Mouse (Mus musculus) brain, embryonic 14.5 days (tissue): ENCODE data around the gene Arhgef10l. TPM values are rescaled to one million over a fixed set of nuclear protein-coding genes. Genes with fewer than 3 reads are reported as not detected.
A peak's percentile ranks its signal among the peaks of the same experiment; 100 is the strongest.

Source experiments
- DNase-seq: peaks from one replicate; pipeline ENCODE4 v3.0.0-alpha.2; 2011; ENCODE audit warnings: low read depth
- CTCF ChIP-seq: fragments of 200-500 bp; IDR thresholded peaks from 2 replicates; pipeline ENCODE4 v1.5.1; 2012; ENCODE audit warnings: inconsistent platforms, mild to moderate bottlenecking, moderate library complexity, borderline replicate concordance; ENCODE audit not compliant: insufficient read depth, insufficient read length; ENCODE audit errors: extremely low read depth
- POLR2A ChIP-seq: fragments of 200-500 bp; IDR thresholded peaks from 2 replicates; pipeline ENCODE4 v1.6.1; 2012; ENCODE audit warnings: mild to moderate bottlenecking, inconsistent platforms, borderline replicate concordance; ENCODE audit not compliant: poor library complexity, insufficient read depth, insufficient read length, severe bottlenecking; ENCODE audit errors: extremely low read depth
- polyA plus RNA-seq: library from polyadenylated mRNA; depleted of rRNA; stranded (reverse); fragments of >200 nt; gene quantifications from 2 replicates; pipeline ENCODE4 v1.2.3, GENCODE M21; 2012; rRNA removed

Gene Arhgef10l
- polyA plus RNA-seq, result 43.4 and 45.9 TPM in 2 replicates

- DNase-seq, result no peak
- TF ChIP-seq CTCF (no peak), POLR2A (no peak)
Observed at GRCm38 (mm10) chr4:140665760-140666159, at the start of gene Arhgef10l. Arhgef10l (minus strand) TSS chr4:140666012.

- TF ChIP-seq CTCF, result no peak
- no peak for DNase-seq
Observed at GRCm38 (mm10) chr4:140714586-140714985, 48.8 kb upstream of the Arhgef10l start.

GRCm38 (mm10) chr4:140713480-140714365 lies 47.9 kb upstream of the Arhgef10l start:
- peak; percentile 96 for DNase-seq
- TF ChIP-seq POLR2A, result no peak
- peak; percentile 95 for TF ChIP-seq CTCF

GRCm38 (mm10) chr4:140711360-140711759 lies 45.5 kb upstream of the Arhgef10l start:
- no peak for DNase-seq
- TF ChIP-seq POLR2A (no peak), CTCF (no peak)

- TF ChIP-seq CTCF (no peak), POLR2A (no peak)
Observed at GRCm38 (mm10) chr4:140710781-140711180, 45.0 kb upstream of the Arhgef10l start.

GRCm38 (mm10) chr4:140709617-140710016 lies 43.8 kb upstream of the Arhgef10l start:
- TF ChIP-seq POLR2A (no peak), CTCF (no peak)

More at GRCm38 (mm10) chr4:140710781-140711180, 45.0 kb upstream of the Arhgef10l start:
- no peak for DNase-seq

GRCm38 (mm10) chr4:140709111-140709510 lies 43.3 kb upstream of the Arhgef10l start:
- DNase-seq, result peak; percentile 26
- TF ChIP-seq POLR2A (no peak), CTCF (no peak)

More at GRCm38 (mm10) chr4:140709617-140710016, 43.8 kb upstream of the Arhgef10l start:
- DNase-seq, result no peak

GRCm38 (mm10) chr4:140708297-140708927 lies 42.6 kb upstream of the Arhgef10l start:
- no peak for DNase-seq
- TF ChIP-seq POLR2A (no peak), CTCF (no peak)

GRCm38 (mm10) chr4:140707615-140708014 lies 41.8 kb upstream of the Arhgef10l start:
- TF ChIP-seq POLR2A (no peak), CTCF (no peak)
- DNase-seq, result no peak

- no peak for TF ChIP-seq CTCF
- no peak for TF ChIP-seq POLR2A
- no peak for DNase-seq
Observed at GRCm38 (mm10) chr4:140704166-140704565, 38.4 kb upstream of the Arhgef10l start.

- peak; percentile 75 for DNase-seq
Observed at GRCm38 (mm10) chr4:140703636-140704035, 37.8 kb upstream of the Arhgef10l start.

More at GRCm38 (mm10) chr4:140703636-140704035, 37.8 kb upstream of the Arhgef10l start:
- TF ChIP-seq POLR2A, result no peak
